ENCODE assay signal across 18 mouse cellular contexts in the genomic region with DNA sequence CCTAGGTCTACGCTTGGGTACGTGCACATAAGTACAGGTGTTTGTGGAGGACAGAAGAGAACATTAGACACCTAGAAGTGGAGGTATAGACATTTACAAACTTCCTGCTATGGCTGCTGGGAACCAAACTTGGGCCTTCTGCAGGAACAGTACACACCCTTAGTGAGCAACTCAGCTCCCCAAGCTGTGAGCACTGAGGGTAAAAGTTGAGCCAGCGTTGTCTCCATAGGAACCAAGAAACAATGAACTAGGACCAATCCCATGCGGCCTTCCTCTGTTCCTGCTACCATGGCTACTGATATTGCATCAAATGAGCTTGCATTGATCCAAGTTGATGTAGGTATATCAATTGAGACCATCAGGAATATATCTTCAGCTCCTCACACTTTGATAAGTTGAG. TPM values are rescaled to one million over a fixed set of nuclear protein-coding genes. Genes with fewer than 3 reads are reported as not detected.
A peak's percentile ranks its signal among the peaks of the same experiment; 100 is the strongest.
DNase-seq lines count a peak whose midpoint lies in the region; ATAC-seq and TF ChIP-seq lines count a peak whose summit lies in the region.
"Had no signal": no experiment of that assay in that cellular context is flagged by ENCODE, and none has a peak within 500 bp of the region (broad histone marks: within the 10 kb centered on the region; RNA-seq: fewer than 3 reads in every experiment).

No protein-coding gene starts in this region.

- H3K36me3 ChIP-seq in midbrain, embryonic 10.5 days: no peaks in the 10 kb centered on the region
- H3K36me3 ChIP-seq in midbrain, postnatal 0 days (ENCODE audit: insufficient read depth, low read length): no peaks in the 10 kb centered on the region
- H3K36me3 ChIP-seq in hindbrain, embryonic 14.5 days (replicated peaks; ENCODE audit: control insufficient read depth, insufficient read depth): no peaks in the 10 kb centered on the region
- no peaks in the 10 kb centered on the region for H3K36me3 ChIP-seq in midbrain, embryonic 16.5 days (ENCODE audit: control insufficient read depth, insufficient read depth, low read length)
- no peaks in the 10 kb centered on the region for H3K36me3 ChIP-seq in stomach, postnatal 0 days (ENCODE audit: control insufficient read depth, insufficient read depth, low read length)
- no peaks in the 10 kb centered on the region for H3K36me3 ChIP-seq in liver, embryonic 11.5 days (ENCODE audit: control insufficient read depth, insufficient read depth, low read length)
- H3K36me3 ChIP-seq: embryonic facial prominence, embryonic 10.5 days; G1E; heart, embryonic 15.5 days had no signal

- no peak overlapping the region for H3K4me3 ChIP-seq in midbrain, embryonic 10.5 days
- H3K4me3 ChIP-seq in midbrain, postnatal 0 days (ENCODE audit: low read depth, low read length): no peak overlapping the region
- H3K4me3 ChIP-seq in hindbrain, embryonic 14.5 days (replicated peaks; ENCODE audit: low read length): no peak overlapping the region
- H3K4me3 ChIP-seq in midbrain, embryonic 16.5 days (ENCODE audit: low read depth, low read length): no peak overlapping the region
- no peak overlapping the region for H3K4me3 ChIP-seq in stomach, postnatal 0 days (ENCODE audit: low read depth, low read length)
- no peak overlapping the region for H3K4me3 ChIP-seq in liver, embryonic 11.5 days (ENCODE audit: low read depth, low read length)
- H3K4me3 ChIP-seq: embryonic facial prominence, embryonic 10.5 days; erythroblast, embryonic 14.5 days; heart, embryonic 15.5 days had no signal

- H3K4me1 ChIP-seq in midbrain, embryonic 10.5 days: peaks cover 14% of the 10 kb centered on the region
- H3K4me1 ChIP-seq in midbrain, postnatal 0 days (ENCODE audit: insufficient read depth, low read length): no peaks in the 10 kb centered on the region
- H3K4me1 ChIP-seq in hindbrain, embryonic 14.5 days (replicated peaks; ENCODE audit: control insufficient read depth, insufficient read depth, low read length): 0 out of 2 replicates have a peak, but pooled peaks cover 4% of the 10 kb centered on the region
- peaks cover 3% of the 10 kb centered on the region; the same call in 1 of the 2 replicates for H3K4me1 ChIP-seq in midbrain, embryonic 16.5 days (ENCODE audit: control insufficient read depth, insufficient read depth, low read length)
- no peaks in the 10 kb centered on the region for H3K4me1 ChIP-seq in stomach, postnatal 0 days (replicated peaks; ENCODE audit: control insufficient read depth, insufficient read depth)
- H3K4me1 ChIP-seq in liver, embryonic 11.5 days (replicated peaks; ENCODE audit: control insufficient read depth, insufficient read depth, low read length): no peaks in the 10 kb centered on the region
- H3K4me1 ChIP-seq: heart, embryonic 15.5 days had no signal

- no peaks in the 10 kb centered on the region for H3K9me3 ChIP-seq in midbrain, embryonic 10.5 days (replicated peaks)
- no peaks in the 10 kb centered on the region for H3K9me3 ChIP-seq in midbrain, postnatal 0 days (ENCODE audit: low read length)
- H3K9me3 ChIP-seq in hindbrain, embryonic 14.5 days (ENCODE audit: control insufficient read depth, low read length): no peaks in the 10 kb centered on the region
- no peaks in the 10 kb centered on the region for H3K9me3 ChIP-seq in midbrain, embryonic 16.5 days (replicated peaks; ENCODE audit: control insufficient read depth, low read length, poor library complexity, severe bottlenecking)
- H3K9me3 ChIP-seq in stomach, postnatal 0 days (ENCODE audit: control insufficient read depth, low read length): no peaks in the 10 kb centered on the region
- H3K9me3 ChIP-seq in liver, embryonic 11.5 days (ENCODE audit: control insufficient read depth, low read length): no peaks in the 10 kb centered on the region
- H3K9me3 ChIP-seq: embryonic facial prominence, embryonic 10.5 days; heart, embryonic 15.5 days had no signal

- WGBS in midbrain, embryonic 10.5 days: 59% methylated on average over 4 of the region's 4 CpGs
- WGBS in midbrain, postnatal 0 days: 50% methylated on average over 4 of the region's 4 CpGs
- WGBS in hindbrain, embryonic 14.5 days: 48% methylated on average over 4 of the region's 4 CpGs
- WGBS in midbrain, embryonic 16.5 days: 54% methylated on average over 4 of the region's 4 CpGs
- WGBS in stomach, postnatal 0 days: 73% methylated on average over 4 of the region's 4 CpGs
- WGBS in liver, embryonic 11.5 days: 73% methylated on average over 4 of the region's 4 CpGs

- no peak for ATAC-seq in midbrain, postnatal 0 days (ENCODE audit: low FRiP score)
- ATAC-seq in hindbrain, embryonic 14.5 days (ENCODE audit: low FRiP score): peak; percentile 59; the same call in 1 of the 2 replicates
- peak; percentile 71; the same call in 1 of the 2 replicates for ATAC-seq in midbrain, embryonic 16.5 days
- no peak for ATAC-seq in stomach, postnatal 0 days (ENCODE audit: low FRiP score, low TSS enrichment)
- ATAC-seq in liver, embryonic 11.5 days (replicated peaks; ENCODE audit: low FRiP score): no peak

- H3K9ac ChIP-seq in midbrain, postnatal 0 days (replicated peaks; ENCODE audit: low read length, poor library complexity, severe bottlenecking): no peak overlapping the region
- no peak overlapping the region for H3K9ac ChIP-seq in hindbrain, embryonic 14.5 days
- H3K9ac ChIP-seq in midbrain, embryonic 16.5 days (ENCODE audit: low read depth, low read length): no peak overlapping the region
- H3K9ac ChIP-seq in stomach, postnatal 0 days (ENCODE audit: low read length): no peak overlapping the region
- H3K9ac ChIP-seq in liver, embryonic 11.5 days (ENCODE audit: low read depth, low read length): no peak overlapping the region
- H3K9ac ChIP-seq: heart, embryonic 15.5 days had no signal

- no peak overlapping the region for H3K27ac ChIP-seq in midbrain, embryonic 10.5 days (replicated peaks)
- H3K27ac ChIP-seq in midbrain, postnatal 0 days (ENCODE audit: low read depth, low read length): no peak overlapping the region
- no peak overlapping the region for H3K27ac ChIP-seq in hindbrain, embryonic 14.5 days
- no peak overlapping the region for H3K27ac ChIP-seq in midbrain, embryonic 16.5 days (ENCODE audit: low read length)
- H3K27ac ChIP-seq in stomach, postnatal 0 days (replicated peaks): no peak overlapping the region
- H3K27ac ChIP-seq in liver, embryonic 11.5 days (ENCODE audit: low read depth, low read length): no peak overlapping the region
- H3K27ac ChIP-seq: embryonic facial prominence, embryonic 10.5 days; heart, embryonic 15.5 days; kidney, postnatal 0 days had no signal

- TF ChIP-seq CTCF in midbrain, postnatal 0 days (IDR thresholded peaks at IDR 0.05): no peak
- TF ChIP-seq CTCF in stomach, postnatal 0 days (IDR thresholded peaks at IDR 0.05; ENCODE audit: low read depth): no peak

- DNase-seq in midbrain, embryonic 10.5 days (ENCODE audit: low spot score): peak; percentile 22
- no peak for DNase-seq in midbrain, postnatal 0 days (ENCODE audit: low spot score)
- no peak for DNase-seq in hindbrain, embryonic 14.5 days (ENCODE audit: low spot score)
- peak; percentile 10 for DNase-seq in stomach, postnatal 0 days (ENCODE audit: low spot score)
- no peak for DNase-seq in liver, embryonic 11.5 days (ENCODE audit: low spot score)
- DNase-seq in cerebellum, adult 9-11 months: no peak
- no peak for DNase-seq in left cerebral cortex, adult 11 months (ENCODE audit: low spot score)

- H3K4me2 ChIP-seq in midbrain, postnatal 0 days (ENCODE audit: low read depth, low read length, poor library complexity, severe bottlenecking): no peak overlapping the region
- no peak overlapping the region for H3K4me2 ChIP-seq in hindbrain, embryonic 14.5 days (replicated peaks)
- no peak overlapping the region for H3K4me2 ChIP-seq in midbrain, embryonic 16.5 days (ENCODE audit: low read length)
- no peak overlapping the region for H3K4me2 ChIP-seq in stomach, postnatal 0 days (replicated peaks; ENCODE audit: low read depth)
- no peak overlapping the region for H3K4me2 ChIP-seq in liver, embryonic 11.5 days
- H3K4me2 ChIP-seq: heart, embryonic 15.5 days had no signal

- no peaks in the 10 kb centered on the region for H3K27me3 ChIP-seq in midbrain, embryonic 10.5 days (ENCODE audit: low read depth, poor library complexity, severe bottlenecking)
- H3K27me3 ChIP-seq in midbrain, postnatal 0 days (ENCODE audit: insufficient read depth, low read length): no peaks in the 10 kb centered on the region
- H3K27me3 ChIP-seq in hindbrain, embryonic 14.5 days (ENCODE audit: control insufficient read depth, insufficient read depth, low read length): no peaks in the 10 kb centered on the region
- H3K27me3 ChIP-seq in midbrain, embryonic 16.5 days (ENCODE audit: control insufficient read depth, insufficient read depth, low read depth, low read length): no peaks in the 10 kb centered on the region
- no peaks in the 10 kb centered on the region for H3K27me3 ChIP-seq in stomach, postnatal 0 days (ENCODE audit: control insufficient read depth, insufficient read depth, low read length)
- no peaks in the 10 kb centered on the region for H3K27me3 ChIP-seq in liver, embryonic 11.5 days (replicated peaks; ENCODE audit: control insufficient read depth, insufficient read depth, low read length)
- H3K27me3 ChIP-seq: heart, embryonic 15.5 days had no signal

- TF ChIP-seq EP300 in stomach, postnatal 0 days (optimal IDR thresholded peaks at IDR 0.05): no peak

RNA-seq across cellular contexts. Expression of gene Syce1l, which starts 22.0 kb away (rescaled TPM):
- polyA plus RNA-seq in midbrain, embryonic 10.5 days (2016; fragmentation: Nextera tagmentation; extraction: Ambion mirVana): 0.17 TPM in 1 of 2 replicates, not detected in the other
- total RNA-seq in midbrain, postnatal 0 days (2014; rRNA removed): not detected in 2 replicates
- polyA plus RNA-seq in midbrain, postnatal 0 days (2015; fragmentation: Nextera tagmentation; extraction: Ambion mirVana): 0.31 and 0.65 TPM in 2 replicates
- polyA plus RNA-seq in hindbrain, embryonic 14.5 days (2014; fragmentation: Nextera tagmentation; extraction: Ambion mirVana): not detected in 2 replicates
- not detected in 2 replicates for polyA plus RNA-seq in midbrain, embryonic 16.5 days (2015; fragmentation: Nextera tagmentation; extraction: Ambion mirVana)
- not detected in 2 replicates for polyA plus RNA-seq in stomach, postnatal 0 days (2015; fragmentation: Nextera tagmentation; extraction: Ambion mirVana)
- not detected in 2 replicates for polyA plus RNA-seq in liver, embryonic 11.5 days (2014; fragmentation: Nextera tagmentation; extraction: Ambion mirVana)
- total RNA-seq: G1E; granulocyte monocyte progenitor cell, adult 5-6 weeks had no signal
- polyA plus RNA-seq: embryonic facial prominence, embryonic 10.5 days; erythroblast, embryonic 14.5 days; heart, embryonic 15.5 days; intestine, embryonic 16.5 days; kidney, postnatal 0 days; lung, adult 2 months; small intestine, adult 2 months; stomach, embryonic 14.5 days had no signal

RNA-seq across cellular contexts. Expression of gene Mon1b, which starts 29.6 kb away (rescaled TPM):
- polyA plus RNA-seq in midbrain, embryonic 10.5 days (2016; fragmentation: Nextera tagmentation; extraction: Ambion mirVana): 8.0 and 10.9 TPM in 2 replicates
- 24.5 and 26.8 TPM in 2 replicates for total RNA-seq in midbrain, postnatal 0 days (2014; rRNA removed)
- polyA plus RNA-seq in midbrain, postnatal 0 days (2015; fragmentation: Nextera tagmentation; extraction: Ambion mirVana): 9.6 TPM in 2 replicates
- 11.9 and 14.6 TPM in 2 replicates for polyA plus RNA-seq in hindbrain, embryonic 14.5 days (2014; fragmentation: Nextera tagmentation; extraction: Ambion mirVana)
- 12.5 and 13.0 TPM in 2 replicates for polyA plus RNA-seq in midbrain, embryonic 16.5 days (2015; fragmentation: Nextera tagmentation; extraction: Ambion mirVana)
- polyA plus RNA-seq in stomach, postnatal 0 days (2015; fragmentation: Nextera tagmentation; extraction: Ambion mirVana): 3.1 and 3.7 TPM in 2 replicates
- polyA plus RNA-seq in liver, embryonic 11.5 days (2014; fragmentation: Nextera tagmentation; extraction: Ambion mirVana): 9.6 and 10.1 TPM in 2 replicates

Comparison
In these comparisons a context has a peak if more than half of its experiments do, and no peak if none do; other contexts are left out.
1. DNase-seq: peak in midbrain, embryonic 10.5 days (single experiment) and stomach, postnatal 0 days (single experiment); none in midbrain, postnatal 0 days (single experiment), hindbrain, embryonic 14.5 days (single experiment), liver, embryonic 11.5 days (single experiment), cerebellum, adult 9-11 months (single experiment) and left cerebral cortex, adult 11 months (single experiment).
2. ATAC-seq: peak in hindbrain, embryonic 14.5 days (single experiment) and midbrain, embryonic 16.5 days (single experiment); none in midbrain, postnatal 0 days (single experiment), stomach, postnatal 0 days (single experiment) and liver, embryonic 11.5 days (single experiment).